In the genomic region with DNA sequence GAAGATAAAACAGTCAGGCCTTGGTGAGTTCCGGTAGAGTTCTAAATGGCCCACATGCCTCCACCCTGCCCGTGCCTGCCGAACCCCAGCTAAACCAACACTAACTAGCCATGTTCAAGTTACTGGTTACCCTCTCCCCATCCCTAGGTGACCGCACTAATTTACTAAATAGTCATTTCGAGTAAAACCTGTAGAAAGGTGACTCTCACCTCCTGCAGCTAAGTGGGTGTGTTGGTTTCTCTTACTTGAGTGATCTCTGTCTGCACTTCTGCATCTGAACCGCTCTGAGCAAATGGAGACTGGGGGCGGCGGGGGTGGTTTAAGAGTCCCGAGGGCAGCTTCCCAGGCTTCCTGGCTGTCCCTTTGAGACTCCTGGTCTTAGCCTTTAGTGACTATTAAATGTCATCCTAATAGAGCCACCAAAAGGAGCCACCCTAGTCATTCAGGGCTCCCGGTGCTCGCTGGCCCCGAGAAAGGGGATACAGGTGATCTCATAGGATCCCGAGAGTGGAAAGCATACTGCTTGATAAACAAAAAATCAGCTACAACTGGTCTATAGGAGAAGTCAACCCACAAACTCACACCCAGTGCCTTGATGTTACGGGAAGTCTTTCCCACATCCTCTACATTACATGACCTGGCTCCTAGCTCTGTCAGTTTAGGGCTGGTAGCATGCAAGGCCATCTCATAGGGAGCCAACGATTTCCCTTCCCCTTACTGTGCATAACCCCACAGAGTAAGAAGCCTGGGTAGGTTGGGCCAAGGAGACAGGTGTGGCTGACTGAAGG, we compare ENCODE assay signal across 17 mouse cellular contexts.
"Had no signal": no experiment of that assay in that cellular context is flagged by ENCODE, and none has a peak within 500 bp of the region (broad histone marks: within the 10 kb centered on the region; RNA-seq: fewer than 3 reads in every experiment).

No protein-coding gene starts in this region.

- H3K27ac ChIP-seq: neural tube, embryonic 12.5 days; neural tube, embryonic 13.5 days; neural tube, embryonic 15.5 days; stomach, embryonic 15.5 days; stomach, postnatal 0 days had no signal

- H3K9me3 ChIP-seq: neural tube, embryonic 12.5 days; neural tube, embryonic 13.5 days; neural tube, embryonic 15.5 days; stomach, embryonic 15.5 days had no signal

- H3K4me2 ChIP-seq: neural tube, embryonic 12.5 days; neural tube, embryonic 13.5 days; neural tube, embryonic 15.5 days; stomach, embryonic 15.5 days had no signal

- H3K4me3 ChIP-seq: neural tube, embryonic 12.5 days; neural tube, embryonic 13.5 days; neural tube, embryonic 15.5 days; stomach, embryonic 15.5 days had no signal

- DNase-seq: retina, postnatal 1 day; right cerebral cortex, adult 18-20 months; right cerebral cortex, postnatal 14 days; right cerebral cortex, postnatal 25 days; right cerebral cortex, postnatal 4 days; spleen, adult 18-20 months; thymus, adult 18-20 months; thymus, adult 2 months; thymus, postnatal 14 days; thymus, postnatal 25 days; thymus, postnatal 36 days; thymus, postnatal 4 days had no signal

- H3K4me1 ChIP-seq: neural tube, embryonic 12.5 days; neural tube, embryonic 15.5 days; stomach, embryonic 15.5 days had no signal

- H3K9ac ChIP-seq: neural tube, embryonic 12.5 days; neural tube, embryonic 13.5 days; neural tube, embryonic 15.5 days; stomach, embryonic 15.5 days had no signal

- H3K27me3 ChIP-seq: neural tube, embryonic 12.5 days; neural tube, embryonic 13.5 days; neural tube, embryonic 15.5 days; stomach, embryonic 15.5 days had no signal
